Mouse (Mus musculus) cerebellum, adult 2 months (tissue): ENCODE results near the gene Eme2.
A peak's percentile ranks its signal among the peaks of the same experiment; 100 is the strongest.

Experiments used
- CTCF ChIP-seq: fragments of 200-500 bp; IDR thresholded peaks from 2 replicates; pipeline ENCODE4 v1.5.1; 2011; ENCODE audit warnings: low read depth, mild to moderate bottlenecking, control low read depth, low read length, moderate library complexity, borderline replicate concordance; ENCODE audit not compliant: insufficient read depth
- POLR2A ChIP-seq: fragments of 200-500 bp; IDR thresholded peaks from 2 replicates; pipeline ENCODE4 v1.6.1; 2011; ENCODE audit warnings: low read length, control low read depth, borderline replicate concordance; ENCODE audit not compliant: insufficient read depth

- peak; percentile 23; the same call in 1 of the 2 replicates for TF ChIP-seq CTCF
- no peak for TF ChIP-seq POLR2A
These were observed 45.2 kb downstream of the Eme2 start for GRCm38 (mm10) chr17:24849733-24850064.
